Mouse (Mus musculus): ENCODE data around the gene Ryr2.
"Not testable (repeated sequence)": the region's sequence is repeated elsewhere in the genome, so short reads cannot be mapped to it uniquely, and the experiment has no call there.

Gene Ryr2

DNA sequence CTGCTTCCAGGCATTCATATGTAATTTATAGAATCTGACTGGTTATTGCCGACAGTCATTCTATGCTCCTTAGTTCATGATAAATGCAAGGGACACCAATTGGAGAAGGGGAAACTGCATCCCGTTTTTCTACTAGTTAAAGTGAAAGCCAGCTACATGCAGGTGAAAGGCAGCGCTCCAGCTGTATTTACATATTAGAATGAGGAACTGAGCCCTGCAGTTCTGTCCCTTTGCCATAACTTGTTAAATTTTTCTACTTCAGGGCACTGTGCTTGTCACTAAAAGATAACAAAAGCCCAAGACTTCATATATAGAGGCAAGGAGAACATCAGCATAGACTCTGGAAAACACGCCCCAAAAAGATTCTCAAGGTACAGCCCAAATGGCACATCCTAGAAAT lies 165.0 kb downstream of the Ryr2 start:
- no peak for DNase-seq (ENCODE audit: low read depth, low spot score)

DNA sequence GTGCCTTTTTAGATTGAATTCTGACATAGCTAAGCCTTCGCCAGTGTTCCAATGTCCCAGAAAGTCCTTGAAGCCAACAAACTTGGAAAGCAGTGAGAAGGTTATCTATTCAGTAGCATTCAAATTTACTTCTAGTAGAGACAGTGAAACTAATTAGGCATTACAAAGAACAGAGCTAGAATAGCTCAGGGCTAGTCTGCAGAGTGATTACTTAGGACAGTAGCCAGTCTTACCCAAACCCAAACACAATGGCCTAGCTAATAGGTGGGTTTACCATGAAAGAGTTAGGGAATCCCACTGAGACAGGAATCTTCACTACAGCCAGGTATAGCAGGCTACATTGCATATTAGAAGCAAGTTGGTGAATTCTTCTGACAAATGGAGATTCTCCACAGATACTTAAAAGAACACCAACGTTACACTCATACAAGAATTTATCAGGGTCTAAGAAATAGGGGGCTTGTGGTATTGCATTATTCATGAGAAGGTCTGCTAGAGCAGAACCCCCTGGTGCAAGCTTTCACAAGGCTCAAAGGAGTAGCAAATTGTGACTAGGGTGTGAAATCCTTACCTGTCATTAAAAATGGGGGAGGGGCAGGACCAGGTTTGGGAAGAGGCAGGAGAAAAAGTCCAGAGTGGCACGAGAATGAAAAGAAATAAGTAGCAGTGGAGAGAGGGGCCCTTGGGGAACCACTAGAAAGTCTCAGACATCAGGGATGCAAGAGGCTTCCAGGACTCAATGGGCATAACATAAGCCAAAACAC lies 172.3 kb downstream of the Ryr2 start:
- not testable (repeated sequence) for DNase-seq (ENCODE audit: low read depth, low spot score)

DNA sequence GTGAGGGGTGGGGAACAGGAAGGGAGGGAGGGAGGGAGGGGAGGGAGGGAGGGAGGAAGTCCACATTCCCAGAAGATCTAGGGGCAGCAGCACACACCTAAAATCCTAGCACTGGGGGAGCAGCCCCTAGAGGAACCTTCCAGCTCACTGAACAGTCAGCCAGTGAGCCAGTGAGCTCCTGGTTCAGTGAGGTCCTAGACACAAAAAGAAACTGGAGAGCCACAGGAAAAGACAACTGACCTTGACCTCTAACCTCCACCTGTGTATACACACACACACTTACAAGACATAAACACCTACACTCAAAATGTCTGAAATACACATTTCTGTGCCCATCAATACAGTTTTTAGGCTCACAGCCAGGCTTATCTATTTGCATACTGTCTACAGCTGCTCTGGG lies 173.4 kb downstream of the Ryr2 start:
- DNase-seq (ENCODE audit: low read depth, low spot score) = no peak

DNA sequence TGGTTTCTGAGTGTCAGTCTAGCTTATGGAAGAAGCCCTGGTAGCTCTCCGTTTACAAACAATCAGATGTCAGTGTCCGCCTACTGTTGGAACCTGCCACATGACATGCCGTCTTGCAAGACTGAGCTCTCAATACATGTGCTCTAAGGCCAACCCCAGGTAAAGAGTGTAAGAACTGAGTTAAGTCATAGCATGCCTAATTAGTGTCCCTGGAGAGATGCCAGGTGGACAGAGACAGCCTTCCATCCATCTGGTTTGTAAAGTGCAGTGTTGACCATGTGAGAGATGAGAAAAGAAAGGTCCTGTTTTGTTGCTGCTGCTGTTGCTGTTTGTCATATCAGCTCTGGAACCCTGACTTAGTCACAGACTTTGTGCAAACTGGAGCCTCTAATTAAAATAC lies 178.0 kb downstream of the Ryr2 start:
- DNase-seq (ENCODE audit: low read depth, low spot score) = no peak

DNA sequence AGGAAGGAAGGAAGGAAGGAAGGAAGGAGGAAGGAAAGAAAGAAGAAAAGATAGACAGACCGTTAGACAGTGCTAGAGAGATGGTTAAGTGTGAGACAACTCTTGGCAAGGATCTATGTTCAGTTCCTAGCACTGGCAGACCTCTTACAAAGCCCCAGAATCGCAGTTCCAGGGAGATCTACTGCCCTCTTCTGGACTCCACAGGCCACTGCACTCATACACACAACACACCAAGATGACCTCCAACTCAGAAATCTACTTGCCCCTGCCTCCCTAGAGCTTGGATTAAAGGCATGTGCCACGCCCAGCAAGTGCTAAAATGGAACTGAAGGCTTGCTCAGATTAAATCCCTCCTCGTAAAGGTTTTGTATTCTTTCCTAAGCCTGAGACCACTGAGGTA lies 179.0 kb downstream of the Ryr2 start:
- DNase-seq (ENCODE audit: low read depth, low spot score) = no peak

DNA sequence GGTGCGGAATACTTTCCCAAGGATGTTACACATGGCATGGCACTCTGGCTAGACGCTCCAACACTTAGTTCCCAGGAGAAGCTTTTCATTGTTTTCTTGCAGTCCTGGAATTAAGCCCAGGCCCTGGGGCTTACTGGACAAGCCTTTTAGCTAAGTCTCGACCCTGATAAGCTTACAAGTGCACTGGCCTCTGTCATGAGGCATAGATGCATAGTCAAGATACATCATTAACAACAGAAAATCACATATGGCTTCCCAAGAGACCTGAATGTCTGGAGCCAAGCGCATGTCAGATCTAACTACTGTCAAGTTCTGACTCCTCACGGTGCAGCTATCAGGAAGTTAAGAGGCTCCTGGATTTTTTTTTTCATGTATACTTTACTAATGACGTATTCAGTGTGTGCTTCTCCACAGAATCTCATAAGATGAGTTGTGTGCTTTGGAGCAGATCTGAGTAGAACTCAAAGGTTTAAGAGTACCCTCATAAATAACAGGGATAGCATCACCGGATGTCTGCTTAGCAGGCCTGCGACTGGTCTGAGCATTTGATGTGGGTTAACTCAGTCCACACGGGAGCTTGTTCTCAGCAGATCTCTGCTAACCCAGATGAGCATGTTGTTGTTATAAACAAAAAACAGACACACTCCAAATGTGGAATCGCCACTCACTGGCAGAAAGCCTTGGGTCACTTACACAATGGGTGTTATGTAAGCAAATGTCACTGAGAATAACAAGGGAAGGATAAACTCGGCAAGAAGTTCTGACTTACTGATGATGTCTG lies 179.8 kb downstream of the Ryr2 start:
- DNase-seq (ENCODE audit: low read depth, low spot score) = no peak

DNA sequence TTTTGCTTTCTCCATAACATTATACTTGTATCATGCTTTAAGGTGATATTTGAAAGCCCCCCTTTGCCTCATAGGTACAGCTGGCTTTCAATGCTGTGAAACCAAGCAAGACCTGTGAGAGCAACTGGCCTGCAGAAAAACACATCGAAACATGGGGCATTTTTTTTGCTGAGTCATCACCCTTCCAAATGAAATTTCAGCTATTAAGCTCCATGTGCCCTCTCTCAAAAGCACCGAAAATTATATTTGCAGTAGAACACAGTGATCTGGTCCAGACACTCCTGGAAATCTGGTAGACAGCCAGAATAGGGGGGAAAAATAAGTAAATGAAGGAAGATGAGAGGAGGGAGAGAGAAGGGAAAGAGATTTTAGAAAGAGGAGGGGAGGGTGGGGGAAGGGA lies 180.5 kb downstream of the Ryr2 start:
- no peak for DNase-seq (ENCODE audit: low read depth, low spot score)

DNA sequence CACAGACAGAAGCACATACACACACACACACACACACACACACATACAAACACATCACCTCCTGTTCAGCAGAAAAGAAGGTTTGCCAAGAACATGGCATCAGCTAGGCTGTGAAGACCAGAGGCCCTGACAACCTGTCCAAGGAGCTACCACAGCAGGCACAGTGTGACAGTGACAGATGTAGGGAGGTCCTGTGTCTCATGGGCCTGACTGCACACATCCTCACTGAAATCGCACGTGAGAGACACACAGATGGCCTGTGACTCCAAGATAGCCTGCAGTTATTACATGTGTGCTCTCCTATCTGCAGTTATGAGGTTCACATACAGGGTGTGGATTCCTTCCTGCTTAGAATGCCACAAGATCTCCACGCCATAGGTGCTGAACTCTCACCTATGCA lies 182.0 kb downstream of the Ryr2 start:
- no peak for DNase-seq (ENCODE audit: low read depth, low spot score)

DNA sequence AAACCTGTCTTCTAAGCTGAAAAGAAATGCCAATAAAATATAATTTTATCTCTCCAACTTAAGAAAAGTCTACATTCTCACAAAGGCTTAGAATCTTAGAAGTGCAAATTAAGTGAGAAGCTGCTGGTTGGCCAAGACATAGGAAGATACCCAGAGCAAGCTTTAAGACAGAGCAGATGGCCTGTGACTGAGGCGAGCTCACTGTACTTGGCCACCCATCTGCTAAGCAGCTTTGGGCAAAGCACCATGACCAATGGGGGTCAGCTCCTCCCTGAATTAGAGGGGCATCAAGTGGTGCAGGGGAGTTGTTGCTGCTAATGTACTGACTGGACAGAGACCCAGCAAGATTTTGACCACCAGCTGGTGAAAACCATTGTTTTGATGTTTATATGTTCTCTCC lies 186.2 kb downstream of the Ryr2 start:
- no peak for DNase-seq (ENCODE audit: low read depth, low spot score)

DNA sequence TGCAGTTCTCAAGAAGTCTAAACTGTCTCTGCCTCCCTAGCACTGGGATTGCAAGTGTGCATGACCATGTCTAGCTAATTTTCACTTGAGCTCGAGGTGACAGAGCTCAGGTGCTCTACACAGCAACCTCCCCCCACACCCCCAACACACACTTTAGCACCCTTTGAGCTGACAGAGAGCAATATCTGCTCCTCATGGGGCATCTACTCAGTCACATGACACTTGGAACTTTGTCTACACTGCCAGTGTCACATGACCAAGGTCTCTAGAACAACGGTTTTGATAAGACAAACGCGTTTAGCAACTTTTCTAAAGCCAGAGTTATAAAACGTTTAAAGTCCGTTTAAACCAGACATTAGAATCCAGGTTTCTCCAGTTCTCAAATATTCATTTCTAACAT lies 187.3 kb downstream of the Ryr2 start:
- no peak for DNase-seq (ENCODE audit: low read depth, low spot score)

DNA sequence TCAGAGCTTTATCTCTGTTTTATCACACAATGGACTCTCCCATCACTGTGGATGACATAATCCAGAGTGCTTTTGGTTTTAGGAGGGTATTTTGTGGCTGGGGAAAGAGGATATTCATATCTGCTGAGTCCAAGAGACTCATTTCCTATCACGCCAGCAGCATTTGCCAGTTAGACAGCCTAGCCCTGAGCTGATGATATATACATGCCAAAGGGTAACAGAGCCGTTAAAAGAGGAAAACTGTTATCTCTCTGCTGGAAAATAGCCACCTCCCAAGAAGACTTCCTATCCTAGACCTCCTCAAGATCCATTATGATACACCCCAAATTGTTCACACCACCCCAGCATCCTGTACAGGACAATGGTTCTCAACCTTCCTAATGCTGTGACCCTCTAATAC lies 191.1 kb downstream of the Ryr2 start:
- no peak for DNase-seq (ENCODE audit: low read depth, low spot score)

DNA sequence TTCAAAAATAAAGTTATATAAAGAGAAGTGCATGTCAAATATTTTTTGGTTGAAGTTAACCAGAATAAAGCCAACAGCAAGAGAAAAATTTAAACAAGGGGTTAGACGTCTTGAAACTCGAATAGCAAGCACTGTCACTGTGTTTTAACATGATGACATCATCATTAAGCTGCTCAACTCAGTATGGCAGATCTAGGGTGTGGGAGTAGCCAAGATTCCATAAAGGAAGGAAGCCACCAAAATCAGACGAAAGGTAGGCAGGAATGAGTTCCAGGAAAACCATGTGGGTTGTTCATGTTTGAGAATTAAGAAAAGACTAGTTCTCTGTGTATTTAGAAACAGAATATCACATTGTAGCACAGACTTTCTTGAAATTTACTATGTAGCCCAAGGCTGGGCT lies 192.1 kb downstream of the Ryr2 start:
- DNase-seq (ENCODE audit: low read depth, low spot score) = no peak

DNA sequence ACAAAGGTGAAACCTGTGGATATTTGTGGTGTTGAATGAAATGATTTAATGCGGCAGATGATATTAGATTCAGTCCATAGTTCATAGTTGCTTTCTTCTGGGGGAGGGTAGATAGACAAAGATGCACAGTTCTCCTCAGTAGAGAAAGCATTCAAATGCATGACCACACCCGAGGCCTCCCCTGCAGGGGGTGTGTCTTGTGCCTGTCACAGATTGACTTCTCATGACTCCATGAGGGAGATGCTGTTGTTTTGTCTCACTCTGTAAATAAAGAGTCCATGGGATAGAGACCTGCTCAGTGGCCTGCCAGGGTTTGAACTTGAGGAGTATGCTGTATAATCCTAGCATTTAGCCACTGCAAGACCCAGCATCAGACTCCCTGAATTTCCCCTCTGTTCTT lies 194.5 kb downstream of the Ryr2 start:
- DNase-seq (ENCODE audit: low read depth, low spot score) = no peak

DNA sequence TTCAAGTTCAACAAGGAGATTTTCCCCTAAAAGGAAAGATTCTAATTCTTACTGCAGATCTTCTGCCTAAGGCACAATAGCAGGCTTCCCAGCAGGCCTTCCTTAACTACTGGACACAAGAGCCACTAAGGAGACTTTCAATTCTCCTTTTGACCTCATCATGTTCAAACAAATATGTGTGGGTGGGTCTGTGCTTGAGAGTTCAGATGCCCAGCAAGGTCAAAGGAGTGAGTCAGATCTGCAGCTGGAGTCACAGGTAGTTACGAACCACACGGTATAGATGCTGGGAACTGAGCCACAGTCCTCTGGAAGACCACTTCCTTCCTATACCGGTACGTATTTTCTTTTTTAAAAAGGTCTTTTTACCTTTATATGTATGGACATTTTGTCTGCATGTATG lies 198.6 kb downstream of the Ryr2 start:
- DNase-seq (ENCODE audit: low read depth, low spot score) = no peak

DNA sequence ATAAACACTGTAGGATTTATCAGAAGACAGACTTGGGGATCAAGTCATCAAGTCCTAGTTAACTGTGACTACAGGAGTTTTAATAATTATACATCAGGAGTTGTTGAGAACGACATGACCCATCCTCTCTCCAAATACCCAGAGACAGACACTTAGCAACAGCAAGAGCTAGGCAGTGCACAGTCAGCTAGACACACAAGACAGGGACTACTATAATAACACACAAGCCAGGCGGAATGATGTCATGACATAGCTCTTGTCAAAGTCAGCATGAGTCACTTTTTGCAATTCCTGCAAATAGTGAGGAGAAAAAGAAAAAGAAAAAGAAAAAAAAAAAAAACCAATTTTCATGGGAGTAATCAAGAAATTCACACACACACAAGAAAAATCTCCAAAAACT lies 201.6 kb downstream of the Ryr2 start:
- DNase-seq (ENCODE audit: low read depth, low spot score) = no peak

DNA sequence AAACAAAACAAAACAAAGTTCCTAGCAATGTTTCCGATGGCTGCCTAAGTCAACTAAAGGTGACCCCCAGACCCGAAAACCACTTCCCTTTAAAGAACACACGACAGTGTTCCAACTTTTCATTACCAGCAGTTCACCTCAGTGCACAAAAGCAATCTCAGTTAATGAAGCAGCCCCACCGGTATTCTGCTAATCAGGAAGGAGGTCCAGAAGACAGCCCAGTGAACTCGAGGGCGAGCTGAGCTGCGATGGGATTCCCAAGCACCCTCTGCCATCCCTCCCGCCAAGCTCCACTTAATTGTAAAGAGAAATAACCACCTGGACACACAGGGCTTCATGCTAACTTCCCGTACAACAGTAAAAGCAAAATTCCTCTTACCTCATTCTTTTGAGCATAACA lies 203.5 kb downstream of the Ryr2 start:
- no peak for DNase-seq (ENCODE audit: low read depth, low spot score)

DNA sequence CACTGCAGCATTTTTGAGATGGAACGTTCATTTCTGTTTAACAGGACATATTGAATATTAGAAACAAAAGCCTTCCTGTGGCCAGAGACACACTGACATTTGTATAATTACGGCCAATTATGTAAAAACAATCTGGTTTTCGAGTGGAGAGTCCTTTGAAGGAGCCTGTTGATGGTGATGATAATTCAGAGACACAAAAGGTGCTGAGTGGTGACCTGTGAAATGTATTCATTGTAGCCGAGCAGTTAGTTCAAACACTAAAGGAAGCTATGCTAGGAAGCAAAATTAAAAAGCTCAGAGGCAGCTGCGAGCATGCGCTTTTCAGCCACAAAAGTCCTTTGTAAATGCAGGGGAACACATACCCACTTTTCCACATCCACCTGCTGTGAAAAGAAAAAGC lies 203.9 kb downstream of the Ryr2 start:
- DNase-seq (ENCODE audit: low read depth, low spot score) = no peak

DNA sequence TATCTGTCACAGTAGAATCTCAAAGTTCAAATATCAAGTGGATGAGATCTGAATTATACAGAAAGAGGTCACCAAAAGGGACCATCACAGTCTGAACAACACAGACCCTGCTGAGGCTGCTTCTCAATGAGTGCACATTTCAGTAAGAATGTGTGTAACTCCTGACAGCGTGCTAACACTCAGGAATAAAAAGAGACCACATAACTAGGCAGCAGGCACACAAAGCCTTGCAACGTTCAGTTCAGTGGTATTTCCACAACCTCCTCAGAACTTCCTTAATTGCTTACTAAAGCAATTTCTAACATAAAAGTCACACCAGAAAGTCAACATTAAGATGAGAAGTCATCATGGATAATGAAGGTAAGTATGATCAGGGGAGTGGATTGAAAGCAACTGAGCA lies 206.1 kb downstream of the Ryr2 start:
- no peak for DNase-seq (ENCODE audit: low read depth, low spot score)

DNA sequence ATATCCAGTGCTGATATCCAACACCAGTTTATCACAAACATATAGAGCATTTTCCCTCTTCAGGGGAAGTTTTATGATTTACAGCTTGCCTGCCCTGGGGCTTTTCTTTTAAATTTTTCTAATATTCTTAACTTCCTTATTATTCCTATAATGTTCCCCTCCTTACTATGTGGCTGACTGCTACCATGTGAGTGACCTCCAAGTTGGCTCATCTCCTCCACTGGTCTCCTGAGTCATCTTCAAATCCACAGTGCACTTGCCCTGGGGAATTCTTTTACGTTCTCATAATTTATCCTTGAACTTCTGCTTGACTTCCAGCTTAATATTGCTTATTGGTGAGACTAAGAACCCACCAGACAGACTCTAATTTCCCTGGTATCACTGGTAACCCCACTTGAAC lies 211.1 kb downstream of the Ryr2 start:
- DNase-seq (ENCODE audit: low read depth, low spot score) = no peak

DNA sequence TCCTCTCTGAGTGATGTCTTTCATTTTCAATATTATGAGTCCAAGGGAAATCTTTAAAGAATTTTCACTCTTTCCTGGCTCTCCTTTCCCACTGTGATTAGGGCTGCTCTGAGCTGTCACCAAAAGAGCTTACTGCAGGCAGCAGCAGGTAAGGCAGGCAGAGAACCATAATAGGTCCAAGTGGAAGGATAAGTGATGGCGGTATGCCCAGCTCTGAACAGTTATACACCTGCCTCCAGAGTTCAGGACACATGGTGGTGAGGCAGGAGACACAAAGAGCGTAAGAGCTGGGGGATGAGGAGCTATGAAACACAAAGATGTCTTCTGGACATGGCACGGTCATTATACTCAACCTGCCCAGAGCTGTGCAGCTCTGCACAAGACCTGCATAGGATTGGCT lies 215.0 kb downstream of the Ryr2 start:
- DNase-seq (ENCODE audit: low read depth, low spot score) = no peak

DNA sequence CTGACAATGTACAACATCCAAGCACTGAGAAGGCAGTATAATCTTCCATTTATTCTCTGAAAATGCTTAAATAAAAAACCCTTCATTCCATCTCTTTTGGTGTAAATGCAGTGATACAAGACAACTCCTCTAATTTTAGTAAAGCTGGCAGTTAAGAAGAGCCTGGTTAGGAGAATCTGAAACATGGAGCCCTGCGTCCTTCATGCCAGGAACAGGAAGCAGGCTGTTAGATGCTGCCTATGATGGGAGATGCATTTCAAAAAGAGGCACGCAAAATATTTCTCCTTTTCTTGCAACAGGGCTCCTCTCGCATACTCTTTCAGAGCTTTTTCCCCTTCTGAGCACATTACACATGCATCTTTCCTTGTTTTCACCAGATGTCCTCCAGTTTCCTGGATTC lies 215.6 kb downstream of the Ryr2 start:
- DNase-seq (ENCODE audit: low read depth, low spot score) = no peak

DNA sequence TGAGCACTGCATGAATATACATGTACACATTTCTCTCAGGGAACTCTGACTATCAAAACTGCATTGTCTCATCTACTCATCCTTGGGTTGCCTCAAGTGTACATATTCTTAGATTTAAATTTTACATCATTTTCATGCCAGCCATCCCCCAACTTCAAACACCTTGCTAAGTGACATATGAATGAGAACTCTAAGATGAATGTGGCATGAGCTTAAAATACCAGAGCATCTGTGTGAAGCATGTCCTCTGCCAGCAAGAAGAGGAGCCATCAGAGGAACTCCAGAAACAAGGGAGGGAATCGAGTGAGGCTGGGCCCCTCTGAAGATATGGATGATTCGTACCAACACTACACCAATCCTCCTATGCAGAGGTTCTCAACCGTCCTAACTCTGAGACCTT lies 222.6 kb downstream of the Ryr2 start:
- no peak for DNase-seq (ENCODE audit: low read depth, low spot score)

DNA sequence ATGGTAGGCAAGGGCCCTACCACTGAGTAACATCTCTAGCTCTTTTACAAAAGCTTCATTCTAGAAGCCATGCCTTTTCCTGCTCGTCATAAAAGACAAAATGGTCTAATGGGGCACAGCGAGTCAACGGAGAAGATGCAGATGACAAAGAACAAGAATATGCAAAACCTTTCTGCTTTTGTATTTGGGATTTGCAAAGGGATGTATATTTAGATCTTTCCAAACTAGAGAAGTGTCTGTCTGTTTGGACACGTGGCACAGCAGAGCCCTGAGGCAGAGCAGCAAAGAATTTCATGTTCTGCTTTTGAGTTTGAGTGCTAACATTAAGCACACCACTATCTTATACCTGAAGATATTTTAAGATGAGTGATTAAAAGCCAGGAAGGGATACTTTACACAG lies 224.4 kb downstream of the Ryr2 start:
- DNase-seq (ENCODE audit: low read depth, low spot score) = no peak
